Mouse (Mus musculus): Measurements from ENCODE around the gene Ppp1r12b.

DNA sequence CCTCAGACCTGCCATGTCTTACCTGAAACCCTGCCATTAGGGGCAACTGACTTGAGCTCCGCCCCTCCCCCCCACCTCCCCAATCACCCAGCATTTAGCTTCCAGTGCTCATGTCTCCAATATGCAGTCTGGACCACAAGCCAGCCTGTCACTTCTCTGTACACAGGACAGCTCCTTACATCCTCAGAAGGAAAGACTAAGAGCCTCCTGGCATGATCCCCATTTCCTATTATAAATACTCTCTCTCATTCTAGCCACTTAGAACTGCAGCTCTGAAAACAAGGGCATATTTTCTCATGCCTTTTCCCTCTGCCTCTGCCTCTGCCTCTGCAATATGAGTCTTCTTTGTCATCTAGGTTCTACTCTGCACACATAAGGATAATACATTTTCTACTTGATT is 159.7 kb downstream of the Ppp1r12b start:
- TF ChIP-seq CTCF (IDR thresholded peaks at IDR 0.05; ENCODE audit: control insufficient read depth, insufficient read depth, low read length): no peak
- TF ChIP-seq POLR2A (IDR thresholded peaks at IDR 0.05; ENCODE audit: borderline replicate concordance, control insufficient read depth, low read depth, low read length): no peak

All from bone marrow, adult 2 months (tissue).